Mouse (Mus musculus) frontal cortex, postnatal 25 days (tissue): ENCODE results near the gene Fam57b.

Experiments used
- DNase-seq, 2 experiments: peaks; one replicate each; pipeline ENCODE4 v3.0.0; 2022; ENCODE audit warnings: low spot score in 2 of 2

The Fam57b gene

DNA sequence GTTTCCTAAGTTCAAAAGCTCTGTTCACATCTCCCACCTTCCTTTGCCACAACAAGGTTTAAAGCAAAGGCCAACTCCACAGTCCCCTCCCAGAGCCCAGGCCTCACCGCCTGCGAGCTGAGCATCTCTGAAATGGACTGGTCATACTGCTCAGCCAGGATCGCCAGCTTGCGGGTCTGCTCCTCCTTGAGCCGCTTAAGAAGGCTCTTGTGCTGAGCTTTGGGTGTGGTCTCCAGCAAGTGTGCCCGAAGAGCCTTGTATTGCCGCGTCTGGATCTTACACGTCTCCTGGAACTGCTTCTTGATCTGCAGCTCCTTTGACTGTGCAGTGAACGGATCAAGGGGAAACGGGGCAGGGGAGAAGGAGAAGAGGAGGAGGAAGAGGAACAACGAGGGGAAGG lies 70.5 kb downstream of the Fam57b start:
- DNase-seq = no peak

DNA sequence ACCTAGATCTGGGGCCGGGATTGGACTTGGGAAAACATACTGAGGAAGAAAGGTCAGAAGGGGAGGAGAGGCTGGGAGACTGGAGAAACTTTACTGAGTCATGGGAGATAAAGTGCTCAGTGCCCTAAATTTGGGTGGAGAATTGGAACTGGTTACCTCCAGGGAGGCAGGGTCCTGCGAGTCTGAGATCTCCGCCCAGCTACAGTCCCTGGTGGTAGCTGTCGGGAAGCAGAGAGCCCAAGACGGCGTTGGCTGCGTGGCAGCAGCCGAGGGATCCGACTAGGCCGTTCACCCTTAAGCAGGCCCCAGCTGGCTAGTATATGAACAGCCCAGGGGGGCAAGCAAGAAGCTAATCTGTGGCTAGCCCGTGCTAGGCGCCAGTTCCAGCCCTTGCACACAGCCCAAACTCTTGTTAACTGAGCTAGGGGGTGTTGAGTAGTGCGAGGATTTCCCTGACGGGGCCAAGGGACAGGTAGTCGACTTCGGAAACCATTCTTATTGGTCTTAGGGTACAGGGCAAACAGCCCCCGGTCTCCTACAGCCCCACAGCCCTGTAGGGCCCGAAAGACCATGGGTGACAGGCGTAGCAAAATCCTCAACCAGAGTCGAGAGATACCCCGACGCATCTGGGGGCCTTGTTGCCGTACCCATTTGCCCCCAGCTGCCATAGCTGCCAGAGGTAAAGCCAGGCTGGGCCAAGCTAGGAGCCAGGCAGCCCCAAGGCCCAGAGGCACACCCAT lies 72.5 kb downstream of the Fam57b start:
- DNase-seq = no peak

DNA sequence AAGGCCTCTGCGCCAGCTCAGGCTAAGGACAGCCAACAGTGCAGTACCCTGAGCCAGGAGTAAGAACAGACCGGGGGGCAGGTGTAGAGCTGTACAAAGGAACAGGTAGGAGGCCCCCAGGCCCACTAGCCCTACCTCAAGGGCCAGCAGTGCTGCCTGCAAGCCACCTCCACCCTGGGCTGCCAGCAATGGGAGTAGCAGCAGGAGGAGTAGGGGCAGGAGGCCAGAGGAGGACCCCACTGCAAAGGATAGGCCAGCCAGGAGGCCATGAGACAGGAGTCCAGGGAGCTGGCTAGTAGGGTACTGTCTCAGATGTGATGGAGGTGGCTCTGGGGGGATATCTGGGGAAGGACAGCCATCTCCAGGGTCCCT lies 73.0 kb downstream of the Fam57b start:
- DNase-seq = no peak

DNA sequence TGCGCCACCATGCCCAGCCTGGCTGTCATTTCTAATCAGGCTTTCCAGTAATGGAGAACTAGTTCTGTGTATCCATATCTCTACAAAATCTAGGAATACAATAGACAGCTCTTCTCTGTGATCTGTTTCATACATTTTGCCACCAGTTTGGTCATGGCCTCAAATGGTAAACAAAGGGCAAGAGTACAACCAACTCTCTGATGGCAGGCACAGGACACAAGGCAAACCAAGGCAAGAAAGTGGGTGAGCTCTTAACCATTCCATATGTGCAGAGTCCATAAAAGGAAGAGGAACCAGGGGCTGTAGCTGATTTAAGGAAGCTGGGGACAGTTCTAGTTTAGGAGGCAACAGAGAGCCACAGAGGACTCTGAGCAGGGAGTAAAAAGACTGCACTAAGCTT lies 79.8 kb downstream of the Fam57b start:
- no peak for DNase-seq
